Mouse (Mus musculus): ENCODE data around the gene Tcea3. TPM values are rescaled to one million over a fixed set of nuclear protein-coding genes. Genes with fewer than 3 reads are reported as not detected.

The Tcea3 gene
- polyA plus RNA-seq, 1 experiment from 2014 or later, result 17.2 TPM

- Histone ChIP-seq H3K4me1 (peaks cover 25% of the 10 kb centered on the region), H3K9me3 (no peaks in the 10 kb centered on the region), H3K9ac (no peak overlapping the region), H3K4me2 (no peak overlapping the region), H3K4me3 (no peak overlapping the region), H3K27me3 (no peaks in the 10 kb centered on the region), H3K36me3 (no peaks in the 10 kb centered on the region), H3K27ac (no peak overlapping the region)
- no peak for ATAC-seq (ENCODE audit: borderline replicate concordance, extremely low read depth, low FRiP score, low TSS enrichment)
- 56% methylated on average over 2 of the region's 2 CpGs for WGBS
These were observed 60.8 kb downstream of the Tcea3 start for GRCm38 (mm10) chr4:136308355-136308754.

GRCm38 (mm10) chr4:136309780-136310179, 62.3 kb downstream of the Tcea3 start:
- no peak for ATAC-seq (ENCODE audit: borderline replicate concordance, extremely low read depth, low FRiP score, low TSS enrichment)
- Histone ChIP-seq H3K27ac (peak overlapping the region; percentile 97), H3K9me3 (no peaks in the 10 kb centered on the region), H3K27me3 (no peaks in the 10 kb centered on the region), H3K9ac (peak overlapping the region; percentile 66), H3K4me3 (peak overlapping the region; percentile 94), H3K4me1 (peaks cover 32% of the 10 kb centered on the region), H3K36me3 (no peaks in the 10 kb centered on the region), H3K4me2 (peak overlapping the region; percentile 76)
- 5% methylated on average over 11 of the region's 11 CpGs for WGBS

GRCm38 (mm10) chr4:136310229-136311041, 62.9 kb downstream of the Tcea3 start, which contains the start of gene Hnrnpr:
Gene Hnrnpr, plus strand, starts transcription at chr4:136310942.
- peak within 1 kb of the TSS; percentile 76 for H3K4me2 ChIP-seq
- no peaks in the 10 kb centered on the region for H3K36me3 ChIP-seq
- H3K9ac ChIP-seq, result peak within 1 kb of the TSS; percentile 99
- ATAC-seq (ENCODE audit: borderline replicate concordance, extremely low read depth, low FRiP score, low TSS enrichment), result peak; percentile 99
- H3K4me3 ChIP-seq, result peak within 1 kb of the TSS; percentile 94
- no peaks in the 10 kb centered on the region for H3K27me3 ChIP-seq
- peaks cover 36% of the 10 kb centered on the region for H3K4me1 ChIP-seq
- peak within 1 kb of the TSS; percentile 97 for H3K27ac ChIP-seq
- under 1% methylated on average over 64 of the region's 65 CpGs for WGBS
- no peaks in the 10 kb centered on the region for H3K9me3 ChIP-seq

- peak overlapping the region; percentile 99 for H3K9ac ChIP-seq
- ATAC-seq (ENCODE audit: borderline replicate concordance, extremely low read depth, low FRiP score, low TSS enrichment), result peak; percentile 62
- peak overlapping the region; percentile 97 for H3K27ac ChIP-seq
- no peaks in the 10 kb centered on the region for H3K9me3 ChIP-seq
- peak overlapping the region; percentile 54 for H3K4me2 ChIP-seq
- H3K36me3 ChIP-seq, result peaks cover under 1% of the 10 kb centered on the region; the same call in 1 of the 2 replicates
- H3K27me3 ChIP-seq, result no peaks in the 10 kb centered on the region
- under 1% methylated on average over 75 of the region's 81 CpGs for WGBS
- peak overlapping the region; percentile 94 for H3K4me3 ChIP-seq
- peaks cover 36% of the 10 kb centered on the region for H3K4me1 ChIP-seq
These were observed 63.8 kb downstream of the Tcea3 start for GRCm38 (mm10) chr4:136311042-136311999.

GRCm38 (mm10) chr4:136312616-136313015, 65.1 kb downstream of the Tcea3 start:
- H3K27me3 ChIP-seq, result no peaks in the 10 kb centered on the region
- H3K9ac ChIP-seq, result peak overlapping the region; percentile 29; the same call in 1 of the 2 replicates
- H3K27ac ChIP-seq, result no peak overlapping the region
- H3K4me2 ChIP-seq, result peak overlapping the region; percentile 54
- peaks cover 14% of the 10 kb centered on the region for H3K36me3 ChIP-seq
- H3K9me3 ChIP-seq, result no peaks in the 10 kb centered on the region
- H3K4me3 ChIP-seq, result peak overlapping the region; percentile 94
- peaks cover 36% of the 10 kb centered on the region for H3K4me1 ChIP-seq
- no peak for ATAC-seq (ENCODE audit: borderline replicate concordance, extremely low read depth, low FRiP score, low TSS enrichment)
- 5% methylated on average over 4 of the region's 4 CpGs for WGBS

- no peaks in the 10 kb centered on the region for H3K9me3 ChIP-seq
- peaks cover 57% of the 10 kb centered on the region for H3K36me3 ChIP-seq
- no peak for ATAC-seq (ENCODE audit: borderline replicate concordance, extremely low read depth, low FRiP score, low TSS enrichment)
- peaks cover 25% of the 10 kb centered on the region for H3K4me1 ChIP-seq
- no peak overlapping the region for H3K9ac ChIP-seq
- no peak overlapping the region for H3K27ac ChIP-seq
- WGBS, result 91% methylated on average over 4 of the region's 4 CpGs
- H3K27me3 ChIP-seq, result no peaks in the 10 kb centered on the region
- no peak overlapping the region for H3K4me3 ChIP-seq
- no peak overlapping the region for H3K4me2 ChIP-seq
These were observed 70.1 kb downstream of the Tcea3 start for GRCm38 (mm10) chr4:136317667-136318066.

GRCm38 (mm10) chr4:136320016-136320415, 72.5 kb downstream of the Tcea3 start:
- H3K9ac ChIP-seq, result no peak overlapping the region
- H3K4me3 ChIP-seq, result no peak overlapping the region
- H3K4me1 ChIP-seq, result peaks cover 11% of the 10 kb centered on the region
- H3K9me3 ChIP-seq, result no peaks in the 10 kb centered on the region
- no peak for ATAC-seq (ENCODE audit: borderline replicate concordance, extremely low read depth, low FRiP score, low TSS enrichment)
- H3K27ac ChIP-seq, result no peak overlapping the region
- H3K36me3 ChIP-seq, result peaks cover 77% of the 10 kb centered on the region
- 77% methylated on average over 4 of the region's 4 CpGs for WGBS
- no peak overlapping the region for H3K4me2 ChIP-seq
- no peaks in the 10 kb centered on the region for H3K27me3 ChIP-seq

- Histone ChIP-seq H3K4me1 (0 out of 2 replicates have a peak, but pooled peaks cover 9% of the 10 kb centered on the region), H3K9ac (no peak overlapping the region), H3K4me3 (no peak overlapping the region), H3K27ac (no peak overlapping the region), H3K36me3 (peaks cover 66% of the 10 kb centered on the region), H3K9me3 (no peaks in the 10 kb centered on the region), H3K27me3 (no peaks in the 10 kb centered on the region), H3K4me2 (no peak overlapping the region)
- 46% methylated on average over 2 of the region's 2 CpGs for WGBS
- ATAC-seq (ENCODE audit: borderline replicate concordance, extremely low read depth, low FRiP score, low TSS enrichment), result no peak
These were observed 76.7 kb downstream of the Tcea3 start for GRCm38 (mm10) chr4:136324226-136324625.

Other genes with a start within 250 kb of the Tcea3 start
- gene Eloa, start 226.0 kb upstream of the Tcea3 start, polyA plus RNA-seq (2015; fragmentation: Nextera tagmentation; extraction: Ambion mirVana), result 36.1 and 38.3 TPM in 2 replicates
- gene Rpl11, start 194.3 kb upstream of the Tcea3 start, polyA plus RNA-seq (2015; fragmentation: Nextera tagmentation; extraction: Ambion mirVana), result 476 and 482 TPM in 2 replicates
- 498 and 529 TPM in 2 replicates for gene Id3, start 104.2 kb upstream of the Tcea3 start, polyA plus RNA-seq (2015; fragmentation: Nextera tagmentation; extraction: Ambion mirVana)
- gene E2f2, start 75.3 kb upstream of the Tcea3 start, polyA plus RNA-seq (2015; fragmentation: Nextera tagmentation; extraction: Ambion mirVana), result 13.7 and 16.1 TPM in 2 replicates
- gene Asap3, start 41.4 kb upstream of the Tcea3 start, polyA plus RNA-seq (2015; fragmentation: Nextera tagmentation; extraction: Ambion mirVana), result 6.5 and 8.1 TPM in 2 replicates
- 23.9 and 25.6 TPM in 2 replicates for gene Zfp46, start 37.0 kb downstream of the Tcea3 start, polyA plus RNA-seq (2015; fragmentation: Nextera tagmentation; extraction: Ambion mirVana)
- 185 and 187 TPM in 2 replicates for gene Hnrnpr, start 63.2 kb downstream of the Tcea3 start, polyA plus RNA-seq (2015; fragmentation: Nextera tagmentation; extraction: Ambion mirVana)
- gene Htr1d, start 175.8 kb downstream of the Tcea3 start, polyA plus RNA-seq (2015; fragmentation: Nextera tagmentation; extraction: Ambion mirVana), result not detected in 2 replicates
- gene 6030445D17Rik, start 214.5 kb downstream of the Tcea3 start, polyA plus RNA-seq (2015; fragmentation: Nextera tagmentation; extraction: Ambion mirVana), result 0.46 and 0.57 TPM in 2 replicates
- gene Luzp1, start 222.0 kb downstream of the Tcea3 start, polyA plus RNA-seq (2015; fragmentation: Nextera tagmentation; extraction: Ambion mirVana), result 109 and 121 TPM in 2 replicates

Measured in lung, embryonic 15.5 days (tissue).